Mouse (Mus musculus): ENCODE measurements around the gene Rcbtb1. TPM values are rescaled to one million over a fixed set of nuclear protein-coding genes. Genes with fewer than 3 reads are reported as not detected.

The Rcbtb1 gene
- 99.2 TPM in 2 replicates for polyA plus RNA-seq (2016; fragmentation: Nextera tagmentation; extraction: Ambion mirVana)

DNA sequence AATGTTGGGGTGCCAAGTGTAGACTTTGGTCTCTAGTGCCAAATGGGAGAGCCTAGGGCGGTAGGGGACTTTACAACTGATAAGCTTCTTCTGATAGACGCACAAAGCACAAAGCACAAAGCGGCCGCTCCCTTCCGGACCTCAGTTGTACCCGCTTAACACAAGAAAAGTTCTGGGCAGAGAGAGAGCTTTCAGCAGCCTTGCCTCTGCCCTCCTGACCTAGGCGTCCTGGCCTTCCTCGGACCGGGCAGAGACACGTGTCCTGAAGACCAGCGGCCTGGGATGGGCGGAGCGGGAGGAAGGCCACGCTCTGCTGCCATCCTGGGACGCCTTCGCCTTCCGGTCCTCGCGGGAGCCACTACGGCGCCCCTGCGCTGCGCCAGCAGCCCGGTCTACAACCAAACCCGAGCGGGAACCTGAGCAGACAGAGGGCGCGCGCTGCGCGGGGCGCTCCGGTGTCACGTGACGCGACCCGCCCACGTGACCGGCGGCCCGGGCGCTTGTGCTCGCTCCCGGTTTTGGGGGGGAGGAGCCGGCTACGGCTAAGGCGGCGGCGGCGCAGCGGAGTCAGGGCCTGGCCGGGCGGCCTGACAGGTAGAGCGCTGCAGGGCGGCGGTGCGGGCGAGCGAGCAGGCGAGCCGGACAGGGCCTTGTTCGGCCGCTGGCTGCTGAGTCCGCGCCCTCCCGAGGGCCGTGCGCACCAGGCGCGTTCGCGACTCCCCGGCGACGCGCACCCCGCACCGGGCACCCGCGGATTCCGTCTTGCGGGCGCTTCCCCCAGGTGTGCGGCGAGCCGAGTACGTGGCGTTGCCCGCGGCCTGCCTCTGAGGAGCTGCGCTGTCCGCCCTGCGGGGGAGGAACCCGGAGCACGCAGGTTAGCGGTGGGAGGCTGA is at the start of gene Rcbtb1:
Gene Rcbtb1 (plus strand): TSS at position 499 of the 893 bp plus-strand sequence.
- Histone ChIP-seq H3K4me2 (replicated peaks) (peak within 1 kb of the TSS; percentile 80), H3K4me3 (peak within 1 kb of the TSS; percentile 83), H3K4me1 (peaks cover 33% of the 10 kb centered on the region), H3K27ac (peak within 1 kb of the TSS; percentile 98), H3K9ac (peak within 1 kb of the TSS; percentile 95), H3K9me3 (replicated peaks) (no peaks in the 10 kb centered on the region), H3K27me3 (no peaks in the 10 kb centered on the region), H3K36me3 (no peaks in the 10 kb centered on the region)
- peak; percentile 97 for ATAC-seq (ENCODE audit: low FRiP score)
- under 1% methylated on average over 86 of the region's 96 CpGs for WGBS

DNA sequence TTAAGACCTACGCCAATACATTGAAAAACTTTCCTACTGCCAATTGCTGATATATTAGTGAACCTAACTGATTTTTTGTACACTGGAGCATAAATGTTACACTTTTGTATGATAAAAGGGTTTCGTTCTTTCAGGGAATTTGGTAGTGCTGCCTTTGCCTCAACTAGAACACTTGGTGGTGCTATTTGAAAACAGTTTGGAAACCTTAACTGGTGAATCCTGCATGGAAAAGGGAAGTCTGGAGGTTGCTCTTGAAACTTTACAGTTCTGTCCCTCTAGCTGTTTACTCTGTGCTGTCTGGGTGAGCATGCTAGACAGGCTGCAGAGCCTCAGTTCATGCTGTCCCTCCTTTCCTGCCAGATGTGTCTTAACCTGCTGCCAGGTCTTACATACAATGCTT is 45.4 kb upstream of the Rcbtb1 start:
- ATAC-seq (ENCODE audit: low FRiP score): no peak
- Histone ChIP-seq H3K27ac (no peak overlapping the region), H3K4me1 (no peaks in the 10 kb centered on the region), H3K36me3 (no peaks in the 10 kb centered on the region), H3K4me2 (replicated peaks) (no peak overlapping the region), H3K9me3 (replicated peaks) (no peaks in the 10 kb centered on the region), H3K27me3 (no peaks in the 10 kb centered on the region), H3K4me3 (no peak overlapping the region), H3K9ac (no peak overlapping the region)
- 78% methylated on average over 2 of the region's 2 CpGs for WGBS

DNA sequence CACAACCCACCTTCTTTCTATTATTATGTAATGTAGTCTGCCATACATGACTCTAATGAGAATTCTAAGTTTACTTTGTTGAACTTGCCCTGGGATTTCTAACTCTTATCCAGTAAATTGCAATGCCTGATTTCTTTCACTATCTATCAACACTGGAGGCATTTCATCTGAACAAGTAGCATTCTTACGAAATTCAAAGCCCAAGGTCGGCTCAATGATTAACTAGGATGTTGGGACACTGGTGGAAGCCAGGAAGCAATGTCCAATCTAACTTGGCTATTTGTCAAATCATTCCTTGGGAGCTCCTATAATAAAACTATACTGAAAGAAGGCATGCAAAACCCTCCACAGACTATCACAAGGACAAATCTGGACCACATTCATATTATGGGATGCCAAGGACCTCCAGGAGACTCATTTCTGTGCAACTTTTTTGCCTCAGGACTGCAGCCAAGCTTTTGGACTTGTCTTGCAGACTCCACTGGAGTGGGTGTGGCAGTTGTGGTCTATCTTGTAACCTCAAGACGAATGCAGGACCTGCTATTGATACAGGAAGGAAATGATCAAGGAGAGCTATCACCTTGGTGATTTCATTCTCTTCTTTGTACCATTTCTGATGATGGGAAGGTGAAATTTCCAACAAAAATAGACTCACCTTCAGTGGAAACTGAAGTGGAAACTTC is 43.9 kb upstream of the Rcbtb1 start:
- 83% methylated on average over 3 of the region's 3 CpGs for WGBS
- H3K4me3 ChIP-seq: no peak overlapping the region
- no peak overlapping the region for H3K27ac ChIP-seq
- no peak overlapping the region for H3K4me2 ChIP-seq (replicated peaks)
- no peaks in the 10 kb centered on the region for H3K9me3 ChIP-seq (replicated peaks)
- H3K9ac ChIP-seq: no peak overlapping the region
- H3K27me3 ChIP-seq: no peaks in the 10 kb centered on the region
- ATAC-seq (ENCODE audit: low FRiP score): no peak
- no peaks in the 10 kb centered on the region for H3K36me3 ChIP-seq
- no peaks in the 10 kb centered on the region for H3K4me1 ChIP-seq

DNA sequence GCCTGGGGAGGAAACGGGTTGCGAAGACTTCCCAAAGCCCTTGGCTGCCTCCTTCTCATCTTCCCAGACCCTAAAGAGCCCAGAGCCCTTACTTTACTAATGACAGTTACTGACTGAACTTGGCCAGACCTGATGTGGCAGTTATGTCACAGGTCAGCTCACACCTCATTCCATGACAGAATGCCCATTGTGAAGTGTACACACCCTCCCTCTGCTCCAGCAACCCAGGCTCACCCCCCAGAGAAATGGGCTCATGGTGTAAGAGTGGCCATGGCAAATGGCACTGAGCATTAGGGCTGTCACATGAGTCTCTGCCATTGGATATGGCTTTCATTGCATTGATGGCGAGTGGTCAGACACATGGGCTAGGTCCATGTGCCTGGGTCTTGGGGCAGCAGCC is 22.4 kb upstream of the Rcbtb1 start, which contains the start of gene Gm5142:
Gene Gm5142 (minus strand): TSS at position 101 of the 400 bp plus-strand sequence.
- Histone ChIP-seq H3K27ac (no peak within 1 kb of the TSS), H3K4me3 (no peak within 1 kb of the TSS), H3K9me3 (replicated peaks) (no peaks in the 10 kb centered on the region), H3K4me2 (replicated peaks) (no peak within 1 kb of the TSS), H3K27me3 (no peaks in the 10 kb centered on the region), H3K4me1 (no peaks in the 10 kb centered on the region), H3K36me3 (no peaks in the 10 kb centered on the region), H3K9ac (no peak within 1 kb of the TSS)
- no peak for ATAC-seq (ENCODE audit: low FRiP score)
- WGBS: 92% methylated on average over 3 of the region's 3 CpGs

DNA sequence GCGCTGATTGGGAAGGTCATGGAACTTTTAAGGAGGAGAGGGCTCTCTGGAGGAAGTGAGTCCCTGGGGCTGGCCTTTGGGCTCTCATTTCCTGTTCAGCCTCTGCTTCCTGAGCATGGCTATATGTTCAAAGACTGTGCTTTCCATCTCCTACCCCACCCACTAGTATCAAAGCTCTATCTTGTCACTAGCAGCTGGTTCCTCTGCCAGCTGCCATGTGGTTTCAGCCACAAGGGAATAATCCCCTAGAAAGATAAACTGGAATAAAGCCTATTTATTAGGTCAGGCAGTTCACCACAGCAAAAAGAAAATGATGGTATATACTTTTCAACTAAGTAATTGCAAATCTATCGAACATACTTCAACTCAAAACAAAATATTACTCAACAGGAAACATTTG is 18.3 kb upstream of the Rcbtb1 start:
- H3K27me3 ChIP-seq: no peaks in the 10 kb centered on the region
- no peak overlapping the region for H3K9ac ChIP-seq
- H3K4me1 ChIP-seq: no peaks in the 10 kb centered on the region
- no peaks in the 10 kb centered on the region for H3K9me3 ChIP-seq (replicated peaks)
- H3K36me3 ChIP-seq: no peaks in the 10 kb centered on the region
- no peak overlapping the region for H3K4me2 ChIP-seq (replicated peaks)
- no peak for ATAC-seq (ENCODE audit: low FRiP score)
- H3K27ac ChIP-seq: no peak overlapping the region
- H3K4me3 ChIP-seq: no peak overlapping the region
- 79% methylated on average over 2 of the region's 2 CpGs for WGBS

DNA sequence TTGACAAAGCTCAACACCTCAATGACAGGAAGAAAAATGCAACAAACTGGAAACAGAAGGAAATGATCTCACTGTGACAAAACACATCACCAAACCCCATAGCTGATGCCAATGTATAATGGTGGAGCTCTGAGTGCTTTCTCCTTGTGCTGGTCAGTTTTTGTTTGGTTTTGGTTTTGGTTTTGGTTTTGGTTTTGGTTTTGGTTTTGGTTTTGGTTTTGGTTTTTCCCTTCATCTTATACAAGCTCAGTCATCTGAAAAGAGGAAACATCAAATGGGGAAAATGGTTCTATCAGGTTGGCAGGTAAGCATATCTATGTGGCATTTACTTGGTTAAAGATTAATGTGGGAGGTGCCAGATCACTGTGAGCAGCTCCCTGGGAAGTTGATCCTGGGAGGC is 15.5 kb upstream of the Rcbtb1 start:
- ATAC-seq (ENCODE audit: low FRiP score): no peak
- no peaks in the 10 kb centered on the region for H3K36me3 ChIP-seq
- H3K9me3 ChIP-seq (replicated peaks): no peaks in the 10 kb centered on the region
- H3K4me2 ChIP-seq (replicated peaks): no peak overlapping the region
- H3K9ac ChIP-seq: no peak overlapping the region
- H3K27ac ChIP-seq: no peak overlapping the region
- H3K27me3 ChIP-seq: no peaks in the 10 kb centered on the region
- H3K4me1 ChIP-seq: no peaks in the 10 kb centered on the region
- H3K4me3 ChIP-seq: no peak overlapping the region

DNA sequence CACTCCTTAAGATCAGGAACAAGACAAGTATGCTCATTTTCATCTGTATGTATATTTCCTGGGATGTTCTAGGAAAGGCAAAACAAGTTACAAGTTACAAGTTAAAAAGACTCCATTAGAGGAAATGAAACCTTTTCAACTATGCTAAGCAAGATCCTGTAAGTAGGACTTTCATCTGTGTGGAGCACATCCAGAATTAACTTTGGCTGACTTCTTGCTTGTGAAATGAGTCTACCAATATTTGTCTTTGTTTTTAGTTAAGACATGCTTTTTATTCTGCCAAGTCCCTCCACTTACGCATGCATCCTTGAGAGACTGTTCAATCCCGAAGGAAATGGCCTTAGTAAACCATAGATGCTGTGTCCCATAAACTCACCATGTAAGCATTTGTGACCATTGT is 14.9 kb upstream of the Rcbtb1 start:
- no peak overlapping the region for H3K4me2 ChIP-seq (replicated peaks)
- 79% methylated on average over 2 of the region's 2 CpGs for WGBS
- no peaks in the 10 kb centered on the region for H3K27me3 ChIP-seq
- no peak overlapping the region for H3K4me3 ChIP-seq
- no peak overlapping the region for H3K9ac ChIP-seq
- H3K4me1 ChIP-seq: no peaks in the 10 kb centered on the region
- H3K27ac ChIP-seq: no peak overlapping the region
- no peak for ATAC-seq (ENCODE audit: low FRiP score)
- H3K9me3 ChIP-seq (replicated peaks): no peaks in the 10 kb centered on the region
- H3K36me3 ChIP-seq: no peaks in the 10 kb centered on the region

DNA sequence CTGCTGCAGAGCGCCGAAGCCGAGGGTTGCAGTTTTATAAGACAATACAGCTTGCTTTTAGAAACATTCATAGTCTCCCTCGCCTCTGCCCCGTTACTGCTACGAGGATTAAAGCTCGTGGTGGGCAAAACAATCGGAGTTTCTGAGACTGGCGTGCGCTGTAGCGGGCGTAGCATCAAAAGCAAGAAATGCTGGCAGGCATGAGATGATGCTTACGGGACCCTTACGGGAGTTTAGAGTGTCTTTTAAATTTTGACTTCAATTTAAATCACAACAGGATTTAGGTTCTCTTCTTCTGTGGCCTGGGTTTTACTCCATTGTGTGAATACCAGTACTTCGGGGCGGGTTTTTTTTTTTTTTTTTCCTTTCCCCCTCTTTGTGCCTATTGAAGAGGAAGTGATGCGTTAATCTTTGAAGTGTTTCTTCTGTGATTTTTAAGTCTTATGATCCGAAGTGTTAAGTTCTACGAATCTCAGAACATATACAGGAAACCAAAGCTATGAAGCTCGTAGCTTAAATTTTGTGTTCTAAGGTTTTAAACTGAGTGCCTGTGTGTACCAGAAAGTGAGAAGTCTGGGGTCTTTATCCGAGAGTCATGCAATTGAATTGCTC is 701 bp downstream of the Rcbtb1 start:
- H3K4me2 ChIP-seq (replicated peaks): peak overlapping the region; percentile 80
- no peaks in the 10 kb centered on the region for H3K27me3 ChIP-seq
- 1% methylated on average over 21 of the region's 21 CpGs for WGBS
- H3K4me3 ChIP-seq: peak overlapping the region; percentile 83
- peak overlapping the region; percentile 98 for H3K27ac ChIP-seq
- no peaks in the 10 kb centered on the region for H3K36me3 ChIP-seq
- no peak for ATAC-seq (ENCODE audit: low FRiP score)
- peak overlapping the region; percentile 95 for H3K9ac ChIP-seq
- peaks cover 39% of the 10 kb centered on the region for H3K4me1 ChIP-seq
- no peaks in the 10 kb centered on the region for H3K9me3 ChIP-seq (replicated peaks)

DNA sequence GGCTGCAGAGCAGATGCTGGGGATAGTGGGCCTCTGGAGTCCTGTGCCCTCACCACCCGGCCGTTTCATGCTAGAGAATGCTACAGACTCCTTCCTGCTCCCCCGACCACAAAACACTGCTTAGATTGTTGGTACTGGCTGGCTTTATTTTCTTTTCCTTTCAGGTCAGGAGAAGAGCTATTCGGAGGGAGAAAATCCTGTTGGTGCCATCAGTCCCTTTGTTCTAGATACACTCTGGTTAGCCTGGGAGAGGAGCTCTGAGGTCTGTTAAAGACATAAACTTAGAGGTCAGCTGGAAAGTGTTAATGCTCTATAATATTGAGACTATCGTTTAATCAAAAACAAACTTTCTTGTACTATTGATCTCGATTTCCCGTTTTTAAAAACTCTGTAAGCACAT is 4.5 kb downstream of the Rcbtb1 start:
- 0 out of 2 replicates have a peak overlapping the region, but pooled peaks have one; percentile 27 for H3K9ac ChIP-seq
- H3K27me3 ChIP-seq: no peaks in the 10 kb centered on the region
- H3K36me3 ChIP-seq: no peaks in the 10 kb centered on the region
- H3K4me1 ChIP-seq: peaks cover 45% of the 10 kb centered on the region
- no peak for ATAC-seq (ENCODE audit: low FRiP score)
- 0 out of 2 replicates have a peak overlapping the region, but pooled peaks have one; percentile 8 for H3K4me3 ChIP-seq
- H3K9me3 ChIP-seq (replicated peaks): no peaks in the 10 kb centered on the region
- peak overlapping the region; percentile 66; the same call in 1 of the 2 replicates for H3K27ac ChIP-seq
- H3K4me2 ChIP-seq (replicated peaks): peak overlapping the region; percentile 39
- WGBS: 29% methylated on average over 7 of the region's 7 CpGs

DNA sequence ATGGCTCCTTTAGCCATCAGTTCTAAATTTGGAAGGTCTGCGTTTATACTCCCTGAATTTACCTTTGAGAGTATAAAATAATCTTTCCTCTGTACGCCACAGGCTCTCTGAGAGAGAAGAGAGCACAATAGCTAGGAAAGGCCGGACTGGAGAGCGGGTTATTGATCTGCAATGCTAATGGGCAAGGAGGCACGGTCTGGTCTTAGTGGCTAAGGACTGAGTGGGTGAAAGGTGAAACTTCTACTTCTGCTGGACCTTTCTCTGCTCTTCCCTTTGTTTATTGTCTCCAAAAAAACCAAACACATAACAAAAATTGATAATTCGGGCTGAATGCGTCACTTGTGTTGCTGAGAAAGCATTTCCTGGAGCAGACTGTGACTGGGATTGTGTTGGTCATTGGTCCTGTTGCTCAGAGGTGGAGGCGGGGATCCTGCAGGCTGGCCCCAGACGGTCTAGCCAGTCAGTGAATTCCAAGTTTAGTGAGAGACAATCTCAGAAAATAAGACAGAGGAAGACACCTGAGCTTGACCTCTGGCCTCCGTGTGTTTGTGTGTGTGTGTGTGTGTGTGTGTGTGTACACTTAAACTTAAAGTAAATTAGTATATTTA is 5.1 kb downstream of the Rcbtb1 start:
- Histone ChIP-seq H3K4me3 (no peak overlapping the region), H3K27me3 (no peaks in the 10 kb centered on the region), H3K36me3 (no peaks in the 10 kb centered on the region), H3K4me1 (peaks cover 45% of the 10 kb centered on the region), H3K9me3 (replicated peaks) (no peaks in the 10 kb centered on the region), H3K27ac (no peak overlapping the region; the same call in 1 of the 2 replicates), H3K9ac (no peak overlapping the region), H3K4me2 (replicated peaks) (peak overlapping the region; percentile 30)
- ATAC-seq (ENCODE audit: low FRiP score): no peak
- 35% methylated on average over 10 of the region's 10 CpGs for WGBS

DNA sequence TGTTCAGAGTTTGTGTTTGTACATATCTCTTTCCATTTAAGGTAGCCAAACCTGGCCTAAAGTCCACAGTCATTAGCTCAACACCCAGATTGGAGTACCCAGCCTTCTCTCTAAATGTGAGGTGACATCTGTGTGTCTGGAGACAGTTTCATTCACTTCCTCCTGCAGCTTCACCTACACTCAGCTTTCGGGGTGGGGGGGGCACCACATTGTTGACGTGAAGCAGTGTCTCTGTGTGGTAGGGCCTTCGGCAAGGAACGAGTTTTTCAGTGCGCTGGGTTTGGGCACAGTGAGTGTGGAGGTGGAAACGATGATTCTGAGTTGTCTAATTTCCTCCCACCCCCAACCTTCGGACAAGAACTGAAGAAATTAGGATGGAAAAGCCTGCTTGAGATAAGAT is 8.0 kb downstream of the Rcbtb1 start:
- no peak overlapping the region for H3K9ac ChIP-seq
- H3K27me3 ChIP-seq: no peaks in the 10 kb centered on the region
- whole genome bisulfite sequencing: 89% methylated on average over 7 of the region's 7 CpGs
- H3K4me1 ChIP-seq: peaks cover 30% of the 10 kb centered on the region
- no peak overlapping the region for H3K4me3 ChIP-seq
- H3K9me3 ChIP-seq (replicated peaks): no peaks in the 10 kb centered on the region
- no peak overlapping the region for H3K27ac ChIP-seq
- H3K36me3 ChIP-seq: peaks cover 17% of the 10 kb centered on the region
- no peak overlapping the region for H3K4me2 ChIP-seq (replicated peaks)
- ATAC-seq (ENCODE audit: low FRiP score): no peak

DNA sequence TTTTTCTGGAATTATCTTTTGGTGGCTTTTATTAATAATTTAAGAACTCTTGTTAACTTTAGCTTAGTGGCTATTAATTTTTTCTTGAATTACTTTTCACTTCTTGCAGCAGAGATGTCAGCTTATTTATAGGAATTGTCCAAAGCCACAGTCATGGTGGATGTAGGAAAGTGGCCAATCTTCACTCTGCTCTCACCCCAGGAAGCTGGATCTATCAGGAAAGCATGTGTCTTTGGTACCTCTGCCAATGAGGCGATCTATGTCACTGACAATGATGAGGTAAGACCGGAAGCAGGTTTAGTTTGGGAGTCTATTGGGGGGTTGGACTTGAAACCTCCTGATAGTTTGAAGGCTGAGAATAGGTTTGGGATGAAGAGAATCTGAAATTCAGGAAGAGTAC is 8.8 kb downstream of the Rcbtb1 start:
- ATAC-seq (ENCODE audit: low FRiP score): no peak
- no peak overlapping the region for H3K4me2 ChIP-seq (replicated peaks)
- no peak overlapping the region for H3K27ac ChIP-seq
- H3K27me3 ChIP-seq: no peaks in the 10 kb centered on the region
- H3K9ac ChIP-seq: no peak overlapping the region
- H3K4me1 ChIP-seq: peaks cover 22% of the 10 kb centered on the region
- WGBS: 95% methylated on average over 2 of the region's 2 CpGs
- no peaks in the 10 kb centered on the region for H3K9me3 ChIP-seq (replicated peaks)
- H3K4me3 ChIP-seq: no peak overlapping the region
- peaks cover 23% of the 10 kb centered on the region for H3K36me3 ChIP-seq

Data from hindbrain, embryonic 12.5 days (tissue).